Mouse (Mus musculus) cerebellum, postnatal 25 days (tissue): ENCODE results near the gene Sec63.

Experiments used
- DNase-seq, 2 experiments: peaks; one replicate each; pipeline ENCODE4 v3.0.0; 2021; ENCODE audit warnings: mixed read lengths in 2 of 2

Gene Sec63

GRCm38 (mm10) chr10:42760999-42761900 is at the start of gene Sec63:
Sec63 (plus strand) TSS chr10:42761496.
- peak; percentile 99 to 100 for DNase-seq

GRCm38 (mm10) chr10:42714676-42715075 is 46.6 kb upstream of the Sec63 start:
- DNase-seq = no peak

DNA sequence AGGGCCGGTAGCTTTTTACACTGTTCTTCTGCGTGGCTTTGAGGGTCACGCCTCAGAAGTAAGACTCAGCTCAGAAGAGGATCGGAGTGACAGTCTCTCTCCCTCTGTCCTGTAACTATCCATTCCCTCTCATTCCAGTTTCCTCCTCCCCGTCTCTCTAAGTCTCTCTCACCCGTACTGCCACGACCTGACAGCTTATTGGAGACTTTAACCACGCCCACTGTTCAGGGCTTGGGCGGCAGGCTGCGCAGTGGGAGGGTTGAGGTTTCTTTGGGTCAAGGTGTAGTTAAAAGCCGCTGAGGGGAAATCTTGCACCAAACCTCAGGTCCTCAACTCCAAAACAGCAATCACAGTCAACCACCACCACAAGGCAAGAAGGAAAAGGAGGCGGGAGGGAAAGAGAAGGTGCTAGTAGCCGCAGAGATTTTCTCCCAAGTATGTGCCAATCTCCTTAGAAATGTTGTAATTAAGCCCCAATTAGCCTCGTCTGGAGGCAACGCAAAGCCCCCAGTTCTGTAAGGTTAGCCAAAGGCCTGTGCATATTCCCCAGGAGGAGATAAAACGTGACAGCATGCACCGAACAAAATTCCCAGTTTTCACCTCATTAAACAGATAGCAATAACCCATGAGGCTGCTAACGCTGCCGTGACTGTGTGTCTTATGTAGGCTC is 45.8 kb upstream of the Sec63 start:
- no peak for DNase-seq

DNA sequence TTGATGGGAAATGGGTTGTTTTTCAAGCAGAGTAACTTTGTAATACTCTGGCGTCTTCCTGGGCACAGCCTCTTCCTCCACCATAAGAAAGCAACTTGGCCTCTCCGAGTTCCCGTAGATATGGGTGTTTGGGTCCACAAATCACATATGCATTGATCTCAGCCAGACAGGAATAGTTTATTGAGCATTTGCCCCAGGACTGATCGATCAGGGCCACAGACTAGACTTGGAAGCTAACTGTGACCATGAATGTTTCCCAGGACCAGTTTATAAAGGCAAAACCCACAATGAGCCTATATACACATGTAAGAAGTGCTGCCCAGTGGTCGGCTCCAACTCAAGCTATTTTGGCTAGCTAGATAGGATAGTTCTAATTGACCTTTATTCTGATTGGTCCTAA is 39.2 kb upstream of the Sec63 start:
- DNase-seq = no peak

- no peak for DNase-seq
These were observed 37.7 kb upstream of the Sec63 start for GRCm38 (mm10) chr10:42723275-42724232.

DNA sequence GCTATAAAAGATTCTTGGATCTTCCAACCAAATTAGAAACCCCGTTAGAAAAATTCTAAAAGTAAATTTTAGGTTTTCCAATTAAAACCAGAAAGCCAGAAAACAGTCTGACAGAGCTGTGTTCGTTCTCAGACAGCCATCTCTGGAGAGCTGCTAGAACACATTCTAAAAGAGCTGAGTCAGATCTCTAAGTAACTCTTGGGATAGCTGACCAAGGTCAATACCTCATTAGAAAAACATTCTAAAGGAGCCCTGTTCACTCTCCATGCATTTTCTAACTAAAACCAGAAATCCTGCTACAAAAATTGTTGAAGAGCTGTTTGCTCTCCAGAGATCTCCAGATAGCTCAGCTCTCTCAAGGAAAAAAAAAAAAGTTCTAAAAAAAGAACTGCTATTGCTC is 31.7 kb upstream of the Sec63 start:
- no peak for DNase-seq

DNA sequence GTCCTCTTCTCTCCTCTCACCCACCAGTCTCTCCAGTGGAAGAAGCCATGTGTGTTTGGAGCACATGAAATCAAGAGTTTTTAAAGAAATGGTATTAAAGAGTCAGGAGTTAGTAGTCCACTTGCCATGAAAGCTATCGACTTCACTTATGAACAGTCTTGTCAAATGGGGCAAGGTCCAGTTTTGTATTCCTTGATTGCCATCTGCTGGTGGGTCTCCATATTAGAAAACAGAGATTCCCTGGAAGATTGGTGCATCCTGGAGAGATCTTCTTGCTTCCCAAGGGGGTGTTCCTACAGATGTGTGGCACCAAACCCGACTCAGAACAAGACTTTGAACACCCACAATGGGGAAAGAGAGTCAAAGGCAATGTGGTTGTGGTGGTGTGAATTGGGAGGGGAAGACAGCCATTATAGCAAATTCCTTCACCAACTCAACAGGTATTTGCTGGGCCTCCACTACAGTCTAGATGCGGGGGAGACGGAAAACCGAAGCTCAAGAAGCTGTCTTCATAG is 26.7 kb upstream of the Sec63 start:
- peak in 1 of 2 experiments; percentile 13 for DNase-seq

GRCm38 (mm10) chr10:42751813-42752212 is 9.5 kb upstream of the Sec63 start:
- no peak for DNase-seq

DNA sequence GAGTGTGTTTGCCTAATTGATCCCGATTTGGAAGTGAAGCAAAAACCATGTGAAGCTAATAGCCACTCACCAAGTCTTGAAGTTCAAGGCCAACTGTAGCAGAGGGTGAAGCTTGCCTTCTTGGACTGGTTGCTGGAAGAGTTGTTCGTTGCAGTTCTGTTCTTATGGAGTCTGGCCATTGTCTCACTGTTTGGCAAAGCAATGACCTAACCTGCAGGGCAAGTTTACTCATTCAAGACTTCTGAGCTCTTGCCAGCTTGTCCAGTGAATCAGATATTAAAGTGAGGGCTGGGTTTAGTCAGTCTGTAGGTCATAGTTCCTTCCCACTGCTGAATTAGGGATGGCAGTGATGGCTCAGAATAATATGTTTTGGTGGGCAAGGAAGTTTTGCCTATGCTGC is 7.0 kb upstream of the Sec63 start:
- DNase-seq = no peak

DNA sequence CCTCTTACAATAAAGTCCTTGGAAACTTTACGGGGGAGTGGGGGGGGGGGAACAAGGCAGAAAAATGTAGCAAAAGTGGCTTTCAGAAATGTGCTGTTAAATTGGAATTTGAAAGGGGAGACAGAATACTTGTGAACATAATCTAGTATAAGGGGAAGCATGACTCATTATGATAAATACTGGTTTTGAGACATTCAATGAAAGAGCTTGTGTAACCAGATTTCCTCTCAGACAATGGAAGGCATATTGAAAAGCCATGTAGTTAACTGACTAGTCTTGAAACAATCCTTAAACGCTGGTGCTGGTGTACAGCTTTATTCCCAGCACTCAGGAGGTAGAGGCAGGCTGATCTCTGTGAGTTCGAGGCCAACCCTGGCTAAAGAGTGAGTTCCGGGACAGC is 1.6 kb upstream of the Sec63 start:
- no peak for DNase-seq

DNA sequence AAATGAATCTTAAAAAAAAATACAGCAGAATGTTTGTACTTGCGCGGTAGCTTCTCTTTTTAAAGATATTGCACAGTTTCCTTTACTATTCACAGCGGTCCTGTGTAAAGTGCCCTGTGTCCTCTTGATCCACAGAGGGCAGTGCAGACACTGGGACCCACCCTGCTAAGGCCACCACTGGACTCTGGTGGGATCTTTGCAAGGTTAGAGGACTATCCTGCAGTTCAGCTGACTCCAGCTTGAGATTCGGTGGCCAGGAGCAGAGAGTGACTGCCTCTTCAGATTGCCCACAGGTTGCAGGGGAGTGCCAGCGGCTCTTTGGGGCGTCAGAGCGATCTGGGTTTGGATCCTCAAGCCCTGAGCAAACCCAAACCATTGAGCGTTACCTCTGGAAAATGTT is 967 bp upstream of the Sec63 start:
- peak; percentile 16 to 17 for DNase-seq

DNA sequence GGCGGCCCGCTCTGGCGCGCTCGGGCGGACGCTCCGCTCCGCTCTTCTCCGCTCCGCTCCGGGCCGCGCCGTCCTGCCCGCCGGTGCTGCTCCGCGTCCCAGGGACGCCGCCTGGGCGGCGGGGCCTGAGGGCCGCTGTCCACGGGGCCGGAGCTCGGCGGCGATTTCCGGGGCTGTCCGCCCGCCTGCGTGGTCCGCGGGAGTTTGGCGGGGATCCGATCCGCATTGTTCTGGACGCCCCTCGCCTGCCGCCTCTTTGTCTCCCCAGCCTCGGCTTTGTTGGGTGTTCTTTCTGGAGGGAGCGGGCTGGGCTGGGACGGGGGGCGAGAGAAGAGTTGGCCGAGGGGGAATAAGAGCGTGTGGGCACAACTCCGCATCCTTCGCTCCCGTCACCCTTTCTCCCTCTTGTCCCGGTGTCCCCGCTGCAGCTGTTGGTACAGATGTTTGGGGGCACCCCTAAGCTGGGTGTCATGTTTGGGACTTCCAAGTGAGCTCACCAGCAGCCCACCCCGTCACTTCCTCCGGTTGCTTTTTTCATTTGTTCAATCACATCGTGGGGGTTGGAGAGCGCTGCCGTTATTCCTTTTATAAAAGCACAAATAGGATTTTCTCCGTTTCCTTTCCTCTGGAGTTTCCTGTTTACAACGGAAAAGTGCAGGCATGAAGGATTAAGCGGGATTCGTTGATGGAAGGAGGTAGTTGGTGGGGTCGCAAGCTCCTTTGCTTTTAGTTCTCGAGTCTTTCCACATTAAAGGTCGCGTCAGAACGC is 789 bp downstream of the Sec63 start:
- DNase-seq = no peak

- no peak for DNase-seq
These were observed 1.4 kb downstream of the Sec63 start for GRCm38 (mm10) chr10:42762670-42763058.

DNA sequence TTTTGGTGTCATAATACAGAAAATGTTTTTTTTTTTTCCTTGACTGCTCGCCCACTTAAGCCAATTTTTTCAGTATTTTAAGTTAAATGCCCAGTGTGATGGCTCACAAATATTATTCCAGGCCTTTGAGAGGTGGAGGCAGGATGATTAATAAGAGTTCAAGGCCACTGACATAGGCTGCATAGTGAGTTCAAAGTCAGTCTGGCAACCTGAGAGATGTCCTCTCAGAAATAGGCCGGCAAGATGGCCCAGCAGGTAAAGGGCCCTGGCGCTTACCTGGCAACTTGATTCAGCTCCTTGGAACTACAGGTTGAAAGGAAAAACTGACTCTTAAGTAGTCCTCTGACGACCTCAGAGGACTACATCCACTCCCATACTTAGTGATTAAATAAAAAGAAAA is 1.9 kb downstream of the Sec63 start:
- no peak for DNase-seq

DNA sequence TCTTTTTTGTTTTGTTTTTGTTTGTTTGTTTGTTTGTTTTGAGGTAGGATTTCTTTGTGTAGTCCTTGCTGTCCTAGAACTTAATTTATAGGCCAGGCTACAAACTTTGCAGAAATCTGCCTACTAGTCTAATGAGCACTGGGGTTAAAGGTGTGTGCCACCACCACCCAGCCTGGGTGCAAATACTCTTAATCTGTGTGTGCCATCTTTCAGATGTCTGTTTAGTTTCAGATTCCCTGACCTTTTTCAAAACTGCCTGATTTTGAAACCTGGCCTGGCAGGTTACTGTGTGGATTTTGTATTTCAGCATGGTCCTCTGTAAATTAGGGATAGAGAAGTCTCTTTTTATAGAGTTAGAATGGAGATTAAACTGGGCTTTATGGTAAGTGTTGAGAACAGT is 4.0 kb downstream of the Sec63 start:
- no peak for DNase-seq

DNA sequence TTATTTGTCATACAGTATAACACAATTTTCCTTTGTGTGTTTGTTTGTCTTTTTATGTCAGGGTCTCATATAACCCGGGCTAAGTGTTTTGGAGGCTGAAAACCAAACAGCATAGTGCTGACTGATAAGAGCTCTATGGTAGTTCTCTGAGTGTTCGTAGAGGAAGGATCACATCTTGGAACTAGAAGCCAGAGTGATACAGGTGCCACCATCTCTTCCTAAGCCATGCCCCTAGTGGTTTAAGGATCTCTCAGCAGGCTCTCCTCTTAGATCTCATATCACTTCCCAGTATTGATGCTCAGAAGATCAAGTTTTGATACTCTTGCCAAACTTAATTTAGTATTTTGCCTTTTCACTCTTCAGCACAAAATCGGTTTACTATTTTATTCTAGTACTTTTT is 14.2 kb downstream of the Sec63 start:
- DNase-seq = no peak

GRCm38 (mm10) chr10:42780753-42781152 is 19.5 kb downstream of the Sec63 start:
- DNase-seq = no peak

DNA sequence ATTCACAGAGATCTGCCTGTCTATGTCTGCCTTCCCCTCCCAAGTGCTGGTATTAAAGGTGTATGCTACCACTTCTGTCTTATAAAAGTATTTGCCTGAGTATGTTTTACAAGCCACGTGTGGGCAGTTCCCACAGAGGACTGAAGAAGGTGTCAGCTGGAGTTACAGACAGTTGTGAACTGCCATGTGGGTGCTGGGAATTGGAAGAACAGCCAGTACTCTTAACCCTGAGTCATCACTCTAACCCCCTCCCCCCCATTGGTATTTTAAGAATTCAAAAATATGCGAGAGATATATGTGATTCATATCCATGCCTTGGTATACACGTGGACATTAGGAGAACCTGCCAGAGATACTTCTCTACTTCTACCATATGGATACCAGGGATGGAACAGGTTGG is 20.4 kb downstream of the Sec63 start:
- no peak for DNase-seq

DNA sequence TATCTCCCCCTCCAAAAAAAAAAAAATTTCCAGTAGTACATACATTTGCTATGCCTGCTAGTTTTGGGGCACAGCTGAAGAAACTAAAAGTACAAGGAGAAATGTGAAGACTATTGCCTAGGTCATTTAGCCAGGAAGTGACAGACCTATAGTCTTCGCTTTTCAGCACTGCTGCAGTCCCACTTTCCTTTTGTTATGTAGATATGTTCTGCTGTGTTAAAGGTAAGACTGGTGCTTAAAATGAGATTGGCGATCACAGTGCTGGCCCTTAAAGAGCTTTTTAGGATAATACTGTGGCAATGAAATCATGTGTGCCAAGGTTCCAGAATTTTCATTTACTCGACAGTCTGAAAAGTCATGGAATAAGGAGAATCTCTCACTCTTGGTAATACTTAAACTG is 39.6 kb downstream of the Sec63 start:
- no peak for DNase-seq

- no peak for DNase-seq
These were observed 64.6 kb downstream of the Sec63 start for GRCm38 (mm10) chr10:42825923-42826322.

GRCm38 (mm10) chr10:42827155-42827554 is 65.9 kb downstream of the Sec63 start:
- no peak for DNase-seq

- no peak for DNase-seq
These were observed 68.7 kb downstream of the Sec63 start for GRCm38 (mm10) chr10:42830007-42830406.
